Mouse (Mus musculus) retina, embryonic 14.5 days (tissue): Measurements from ENCODE around the gene Nfkbie.

Experiments used
- DNase-seq: peaks from one replicate; pipeline ENCODE4 v3.0.0-alpha.2; 2015; ENCODE audit warnings: low spot score

The Nfkbie gene

DNA sequence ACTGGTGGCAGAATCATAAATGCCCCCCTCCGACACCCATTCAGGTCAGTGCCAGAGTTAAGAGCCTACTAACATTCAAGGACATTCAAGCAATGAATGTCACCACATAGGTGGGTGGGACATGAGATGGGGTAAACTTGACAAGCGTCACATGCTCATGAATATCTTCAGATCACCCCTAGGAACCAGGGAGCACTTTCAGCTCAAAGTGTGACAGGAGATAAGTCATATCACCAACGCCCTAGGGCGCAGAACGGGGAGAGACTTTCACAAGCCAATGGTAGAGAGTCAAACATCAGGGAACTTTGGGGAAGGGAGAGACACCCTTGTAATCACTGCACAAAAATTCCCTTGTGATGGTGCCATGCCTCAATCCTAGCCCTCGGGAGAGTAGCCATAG lies 26.7 kb downstream of the Nfkbie start:
- no peak for DNase-seq

DNA sequence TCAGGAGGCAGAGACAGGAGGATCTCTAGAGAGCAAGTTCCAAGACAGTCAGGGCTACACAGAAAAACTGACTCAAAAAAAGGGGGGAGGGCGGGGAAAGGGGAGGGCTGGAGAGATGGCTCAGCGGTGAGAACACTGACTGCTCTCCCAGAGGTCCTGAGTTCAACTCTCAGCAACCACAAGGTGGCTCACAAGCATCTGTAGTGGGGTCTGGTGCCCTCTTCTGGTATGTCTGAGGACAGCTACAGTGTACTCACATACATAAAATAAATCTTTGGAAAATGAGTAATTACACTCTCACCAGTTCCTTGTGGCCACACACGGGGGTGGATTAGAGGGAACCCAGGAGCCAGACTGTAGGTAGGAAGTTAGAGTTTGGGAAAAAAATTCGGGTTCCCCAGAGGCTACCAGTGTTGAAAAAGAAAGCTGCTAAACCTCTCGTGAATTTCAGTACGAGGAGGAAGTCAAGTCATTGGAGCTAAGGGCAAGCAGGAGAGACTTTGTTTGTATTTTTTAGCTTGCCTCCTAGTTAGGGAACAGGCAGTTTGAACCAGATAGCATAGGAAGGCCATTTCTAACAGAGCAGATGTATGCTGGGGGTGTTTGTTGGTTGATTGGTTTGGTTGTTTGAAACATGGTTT lies 27.3 kb downstream of the Nfkbie start:
- no peak for DNase-seq

DNA sequence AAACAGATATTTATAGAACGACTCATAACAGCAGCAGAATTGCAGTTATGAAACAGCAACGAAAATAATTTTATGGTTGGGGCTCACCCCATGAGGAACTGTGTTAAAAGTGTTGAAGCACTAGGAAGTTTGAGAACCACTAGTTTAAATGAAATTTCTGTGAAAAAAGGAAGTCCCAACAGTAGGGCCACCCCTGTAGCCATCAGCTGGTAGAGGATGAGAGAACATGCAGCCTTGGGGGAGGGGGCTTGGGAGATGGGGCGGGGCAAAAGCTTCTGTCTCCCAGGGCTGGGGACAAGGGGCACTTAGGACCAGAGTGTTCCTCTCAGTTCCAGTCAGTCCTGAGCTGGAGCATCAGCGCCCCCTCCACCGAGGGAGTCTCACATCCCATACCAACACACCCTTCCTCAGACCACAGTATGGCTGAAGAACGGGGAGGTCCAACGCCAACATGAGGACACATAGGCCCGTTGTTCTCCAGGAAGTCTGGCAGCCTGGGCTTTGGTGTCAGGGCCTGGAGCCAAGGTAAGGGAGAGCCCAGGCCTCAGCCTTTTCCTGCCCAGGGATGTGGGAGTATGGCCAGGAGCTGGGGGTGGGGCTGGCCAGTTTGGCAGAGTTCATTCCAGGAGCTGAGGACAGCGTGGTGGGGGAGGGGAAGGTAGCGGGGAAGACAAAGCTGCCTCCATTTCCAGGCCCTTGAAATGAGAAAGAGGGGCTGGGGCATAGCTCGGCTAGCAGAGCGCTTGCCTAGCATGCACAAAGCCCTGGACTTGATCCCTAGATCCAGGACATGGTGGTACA lies 28.8 kb downstream of the Nfkbie start:
- no peak for DNase-seq

- peak; percentile 90 for DNase-seq
These were observed 29.6 kb downstream of the Nfkbie start for GRCm38 (mm10) chr17:45584939-45585678.

- no peak for DNase-seq
These were observed 30.4 kb downstream of the Nfkbie start for GRCm38 (mm10) chr17:45585725-45586448.

- no peak for DNase-seq
These were observed 30.9 kb downstream of the Nfkbie start for GRCm38 (mm10) chr17:45586449-45586837.

GRCm38 (mm10) chr17:45588370-45588769 lies 32.9 kb downstream of the Nfkbie start:
- no peak for DNase-seq

GRCm38 (mm10) chr17:45589236-45589635 lies 33.7 kb downstream of the Nfkbie start:
- DNase-seq: no peak

DNA sequence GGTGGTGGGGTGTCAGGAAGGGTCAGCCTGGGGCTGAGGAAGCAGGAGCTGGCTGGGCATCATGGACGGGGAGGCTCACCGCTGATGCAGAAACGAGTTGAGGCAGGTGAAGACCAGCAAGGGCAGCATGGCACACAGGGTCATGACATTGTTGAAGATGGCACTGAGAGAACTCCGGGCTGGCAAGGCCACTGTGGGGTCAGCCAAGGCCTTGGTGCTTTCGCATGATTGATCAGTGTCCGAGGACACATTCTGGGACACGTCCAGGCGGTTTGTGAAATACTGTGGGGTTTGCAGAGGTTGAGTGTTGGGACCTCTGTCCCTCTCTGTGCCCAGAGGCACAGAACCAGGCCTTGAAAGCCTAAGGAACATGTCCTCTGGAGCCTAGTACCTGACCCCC lies 34.3 kb downstream of the Nfkbie start:
- no peak for DNase-seq

GRCm38 (mm10) chr17:45590410-45590809 lies 34.9 kb downstream of the Nfkbie start:
- no peak for DNase-seq

DNA sequence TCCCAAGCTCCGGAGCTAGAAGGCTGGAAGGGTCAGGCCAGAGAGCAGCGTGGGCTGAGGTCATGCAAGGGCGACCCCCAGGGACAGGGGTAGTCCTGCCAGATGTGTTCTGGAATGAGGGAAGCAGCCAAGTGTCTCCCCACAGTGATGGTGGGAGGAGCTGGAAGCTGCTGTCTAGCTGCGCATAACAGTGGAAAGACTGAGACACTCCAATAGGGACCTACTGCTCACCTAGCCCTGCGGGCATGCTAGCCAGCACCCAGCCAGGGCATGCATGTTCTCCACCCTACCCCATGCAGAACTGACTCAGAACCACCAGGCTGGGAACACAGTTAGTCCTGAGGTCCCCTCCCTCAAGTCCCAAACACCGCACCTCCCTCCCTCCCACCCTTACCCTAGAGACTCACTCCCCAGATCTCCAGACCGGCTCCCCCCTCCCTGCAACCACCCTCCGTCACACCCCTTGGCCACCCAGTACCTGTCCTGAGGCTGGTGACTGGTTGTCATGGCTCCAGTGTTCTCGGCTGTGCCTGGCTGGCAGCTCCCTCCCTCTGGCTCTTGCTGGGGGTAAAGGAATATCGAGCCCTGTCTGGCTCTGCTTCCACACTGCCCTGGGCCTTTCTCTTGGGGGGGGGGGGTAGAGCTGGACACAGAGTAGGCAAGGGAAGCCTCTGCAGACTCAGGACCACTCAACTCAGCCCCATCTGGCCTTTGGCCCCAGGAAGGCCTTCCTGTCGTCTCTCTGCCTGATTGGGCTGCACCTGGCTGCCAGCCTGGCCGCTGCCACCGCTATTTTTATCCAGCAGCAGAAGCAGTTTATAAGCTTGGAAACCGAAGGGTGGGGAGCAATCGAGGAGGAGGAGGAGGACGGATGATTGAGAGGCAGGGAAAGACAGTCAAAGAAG lies 36.5 kb downstream of the Nfkbie start:
- no peak for DNase-seq

GRCm38 (mm10) chr17:45592606-45593431 lies 37.3 kb downstream of the Nfkbie start:
- no peak for DNase-seq

DNA sequence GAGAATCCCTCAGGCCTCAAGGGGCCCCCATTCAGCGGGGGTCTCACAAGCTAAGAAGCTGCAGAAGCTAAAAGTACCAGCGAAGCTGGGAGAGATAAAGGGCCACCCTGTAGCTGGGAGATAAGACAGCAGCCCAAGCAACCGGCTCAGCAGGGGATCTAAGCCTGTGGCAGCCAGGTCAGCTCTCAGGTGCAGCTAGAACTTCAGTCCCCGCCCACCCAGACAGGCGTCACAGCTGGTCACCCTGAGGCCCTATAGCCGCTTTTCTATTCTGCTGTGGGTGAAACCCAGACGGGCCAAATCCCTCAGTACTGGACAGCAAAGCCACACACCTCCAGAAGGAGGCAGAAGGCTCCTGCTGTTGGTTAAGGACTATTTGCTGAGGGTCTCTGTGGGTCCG lies 38.0 kb downstream of the Nfkbie start:
- no peak for DNase-seq

- DNase-seq: no peak
These were observed 38.7 kb downstream of the Nfkbie start for GRCm38 (mm10) chr17:45594195-45594594.

DNA sequence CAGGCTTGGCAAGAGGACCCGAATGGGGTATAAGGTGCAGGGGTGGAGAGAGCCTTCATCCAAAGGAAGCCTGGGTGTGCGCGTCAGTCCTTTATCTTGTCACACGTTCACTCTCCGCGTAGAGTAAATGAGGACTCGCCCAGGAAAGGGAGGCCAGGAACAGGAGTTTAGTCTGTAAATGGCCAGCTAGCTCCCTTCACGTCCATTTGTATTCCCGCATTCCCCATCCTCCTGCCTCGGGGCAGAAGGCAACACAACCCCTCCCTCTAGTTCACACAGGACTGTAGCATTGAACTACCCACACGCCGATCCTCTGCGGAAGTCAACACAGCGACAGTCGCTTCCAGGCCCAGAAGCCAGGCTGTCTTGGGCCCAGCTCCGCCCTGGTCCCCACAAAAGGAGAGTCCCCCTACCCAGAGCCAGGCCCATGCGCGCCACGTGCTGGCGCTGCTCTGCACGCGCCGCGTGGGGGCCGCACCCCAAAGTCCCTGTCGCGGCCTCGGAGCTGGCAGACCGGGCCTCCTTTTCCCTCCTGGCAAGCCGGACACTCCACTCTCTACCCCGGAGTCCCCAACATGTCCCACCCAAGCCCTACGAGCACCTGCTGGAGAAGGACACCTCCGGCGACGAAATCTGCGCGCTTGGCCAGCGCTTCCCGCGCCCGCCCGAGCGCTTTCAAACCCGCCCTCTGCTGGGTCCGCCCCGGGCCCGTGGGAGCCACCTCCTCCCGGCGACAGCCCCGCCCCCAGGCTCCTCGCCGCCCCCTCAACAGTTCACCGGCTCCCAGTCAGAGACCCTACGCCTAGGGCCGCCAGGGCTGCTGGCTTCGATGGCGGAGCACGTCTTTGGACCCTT lies 39.6 kb downstream of the Nfkbie start:
- peak; percentile 73 for DNase-seq

DNA sequence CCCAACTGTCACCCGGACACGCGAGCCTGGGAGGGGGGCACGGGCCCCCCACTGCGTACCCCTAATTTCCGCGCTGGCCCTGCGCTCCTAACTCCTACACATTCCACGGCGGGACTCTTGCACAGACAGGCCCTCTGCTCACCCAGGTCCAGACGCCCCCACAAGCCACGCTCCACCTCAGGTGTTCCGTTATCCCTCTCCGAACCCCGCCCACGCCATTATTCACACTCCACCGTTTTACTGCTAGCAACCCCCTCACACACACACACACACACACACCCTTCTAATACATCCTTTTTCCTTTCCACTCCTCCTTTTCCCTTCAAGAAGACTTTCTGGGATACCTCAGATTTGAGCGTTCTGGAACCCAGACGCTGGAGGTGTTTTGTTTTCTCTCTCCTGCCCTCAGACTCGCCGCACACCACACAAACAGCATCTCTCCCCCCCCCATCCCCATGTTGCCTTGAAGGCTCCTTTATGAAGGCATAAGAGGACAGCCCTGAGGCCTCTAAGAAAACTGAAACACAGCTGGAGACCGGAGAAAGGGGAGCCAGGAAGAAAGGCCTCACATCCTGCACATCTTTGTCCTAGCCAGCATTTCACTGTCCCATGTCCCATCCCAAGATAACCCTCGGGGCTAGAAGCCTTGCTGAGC lies 40.4 kb downstream of the Nfkbie start:
- DNase-seq: no peak

- peak; percentile 65 for DNase-seq
These were observed 41.3 kb downstream of the Nfkbie start for GRCm38 (mm10) chr17:45596631-45597396.

DNA sequence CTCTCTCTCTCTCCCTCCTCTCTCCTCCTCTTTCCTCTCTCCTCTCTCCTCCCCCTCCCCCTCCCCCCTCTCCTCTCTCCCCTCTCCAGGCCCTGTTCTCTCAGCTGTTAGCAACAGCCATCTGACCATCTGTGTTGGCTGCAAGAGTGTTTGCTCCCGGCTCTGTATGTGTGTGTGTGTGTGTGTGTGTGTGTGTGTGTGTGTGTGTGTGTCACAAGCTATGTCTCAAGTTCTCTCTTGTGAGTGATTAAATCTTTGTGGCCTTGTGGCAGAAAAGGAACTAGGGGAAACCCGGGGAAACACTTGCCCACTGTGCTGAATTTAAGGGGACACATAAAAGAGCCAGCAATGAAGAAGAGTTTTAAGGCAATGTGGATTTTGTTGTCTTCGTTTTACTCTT lies 42.3 kb downstream of the Nfkbie start:
- DNase-seq: peak; percentile 57
